Mouse (Mus musculus): Measurements from ENCODE around the gene Xirp1. TPM values are rescaled to one million over a fixed set of nuclear protein-coding genes. Genes with fewer than 3 reads are reported as not detected.

The Xirp1 gene
- total RNA-seq (2021): 100 to 1,000 TPM; 122 to 127 TPM

- peak in 1 of 2 experiments; percentile 45 for DNase-seq
- intact Hi-C loops (cut with DNase I): no loop called here
These were observed at the start of gene Xirp1 for GRCm38 (mm10) chr9:120023086-120023811. TSS of gene Xirp1 (minus strand) at chr9:120023598.

- intact Hi-C loops (cut with DNase I): loop anchor here (1.0 to 5.0 kb wide), 4 partner anchors 45 to 161 kb away; no protein-coding TSS in a partner anchor
These were observed 49.8 kb upstream of the Xirp1 start for GRCm38 (mm10) chr9:120073169-120073568.

GRCm38 (mm10) chr9:120071251-120071650, 47.9 kb upstream of the Xirp1 start:
- DNase-seq: peak in 1 of 2 experiments; percentile 17
- intact Hi-C loops (cut with DNase I): loop anchor here (5.0 kb wide), 1 partner anchor 159 kb away; no protein-coding TSS in a partner anchor

More at GRCm38 (mm10) chr9:120073169-120073568, 49.8 kb upstream of the Xirp1 start:
- DNase-seq: peak; percentile 88 to 90

GRCm38 (mm10) chr9:120069779-120070178, 46.4 kb upstream of the Xirp1 start, which contains the start of gene Cx3cr1:
TSS of gene Cx3cr1 (minus strand) at chr9:120069879.
- intact Hi-C loops (cut with DNase I): loop anchor here (5.0 kb wide), 1 partner anchor 157 kb away; no protein-coding TSS in a partner anchor
- no peak for DNase-seq

GRCm38 (mm10) chr9:120068047-120068446, 44.6 kb upstream of the Xirp1 start:
- no peak for DNase-seq

GRCm38 (mm10) chr9:120067609-120068008, 44.2 kb upstream of the Xirp1 start:
- intact Hi-C loops (cut with DNase I): no loop called here
- DNase-seq: no peak

More at GRCm38 (mm10) chr9:120068047-120068446, 44.6 kb upstream of the Xirp1 start:
- intact Hi-C loops (cut with DNase I): no loop called here

- DNase-seq: no peak
- intact Hi-C loops (cut with DNase I): no loop called here
These were observed 40.9 kb upstream of the Xirp1 start for GRCm38 (mm10) chr9:120064317-120064716.

- intact Hi-C loops (cut with DNase I): no loop called here
- no peak for DNase-seq
These were observed 35.3 kb upstream of the Xirp1 start for GRCm38 (mm10) chr9:120058730-120059129.

GRCm38 (mm10) chr9:120056201-120056600, 32.8 kb upstream of the Xirp1 start:
- DNase-seq: no peak
- intact Hi-C loops (cut with DNase I): no loop called here

GRCm38 (mm10) chr9:120054545-120055277, 31.3 kb upstream of the Xirp1 start:
- DNase-seq: no peak
- intact Hi-C loops (cut with DNase I): no loop called here

GRCm38 (mm10) chr9:120049407-120049806, 26.0 kb upstream of the Xirp1 start:
- DNase-seq: no peak
- intact Hi-C loops (cut with DNase I): no loop called here

- DNase-seq: no peak
- intact Hi-C loops (cut with DNase I): no loop called here
These were observed 25.1 kb upstream of the Xirp1 start for GRCm38 (mm10) chr9:120048495-120048894.

GRCm38 (mm10) chr9:120043115-120043514, 19.7 kb upstream of the Xirp1 start:
- intact Hi-C loops (cut with DNase I): no loop called here
- DNase-seq: no peak

- DNase-seq: no peak
- intact Hi-C loops (cut with DNase I): no loop called here
These were observed 14.0 kb upstream of the Xirp1 start for GRCm38 (mm10) chr9:120037414-120037813.

- no peak for DNase-seq
- intact Hi-C loops (cut with DNase I): no loop called here
These were observed 11.0 kb upstream of the Xirp1 start for GRCm38 (mm10) chr9:120034375-120034774.

- no peak for DNase-seq
- intact Hi-C loops (cut with DNase I): no loop called here
These were observed 9.3 kb upstream of the Xirp1 start for GRCm38 (mm10) chr9:120032710-120033109.

- no peak for DNase-seq
- intact Hi-C loops (cut with DNase I): no loop called here
These were observed 7.0 kb upstream of the Xirp1 start for GRCm38 (mm10) chr9:120030421-120030820.

- DNase-seq: no peak
These were observed 6.5 kb upstream of the Xirp1 start for GRCm38 (mm10) chr9:120029880-120030279.

GRCm38 (mm10) chr9:120027401-120028151, 4.2 kb upstream of the Xirp1 start:
- intact Hi-C loops (cut with DNase I): loop anchor here (1.0 to 2.0 kb wide), 2 partner anchors 46 to 71 kb away; no protein-coding TSS in a partner anchor

More at GRCm38 (mm10) chr9:120029880-120030279, 6.5 kb upstream of the Xirp1 start:
- intact Hi-C loops (cut with DNase I): loop anchor here (2.0 kb wide), 1 partner anchor 69 kb away; no protein-coding TSS in a partner anchor

GRCm38 (mm10) chr9:120024625-120025024, 1.2 kb upstream of the Xirp1 start:
- intact Hi-C loops (cut with DNase I): no loop called here
- no peak for DNase-seq

More at GRCm38 (mm10) chr9:120027401-120028151, 4.2 kb upstream of the Xirp1 start:
- DNase-seq: peak; percentile 68 to 78

Measured in heart, postnatal 36 days (tissue).